Mouse (Mus musculus) 3134 (cell line): ENCODE data around the gene 2700081O15Rik.

Source experiments
- DNase-seq: peaks from one replicate; pipeline ENCODE4 v3.0.0-alpha.2; 2011; ENCODE audit warnings: low spot score; ENCODE audit not compliant: insufficient read length; ENCODE audit errors: extremely low read depth

The 2700081O15Rik gene

DNA sequence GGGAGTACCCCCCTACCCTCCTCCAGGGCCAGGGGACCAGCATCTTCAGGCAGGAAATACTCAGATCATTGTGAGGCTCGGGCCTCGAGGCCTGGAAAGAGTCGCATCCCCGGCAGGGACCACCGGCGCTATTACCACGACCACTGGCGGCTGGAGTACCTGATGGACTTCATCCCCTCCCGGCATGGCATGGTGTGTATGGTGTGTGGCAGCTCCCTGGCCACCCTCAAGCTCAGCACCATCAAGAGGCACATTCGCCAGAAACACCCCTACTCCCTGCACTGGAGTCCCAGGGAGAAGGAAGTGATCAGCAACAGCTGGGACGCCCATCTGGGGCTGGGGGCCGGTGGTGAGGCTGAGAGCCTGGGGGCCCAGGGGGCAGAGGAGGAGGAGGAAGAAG, 2.7 kb downstream of the 2700081O15Rik start:
- DNase-seq = no peak

DNA sequence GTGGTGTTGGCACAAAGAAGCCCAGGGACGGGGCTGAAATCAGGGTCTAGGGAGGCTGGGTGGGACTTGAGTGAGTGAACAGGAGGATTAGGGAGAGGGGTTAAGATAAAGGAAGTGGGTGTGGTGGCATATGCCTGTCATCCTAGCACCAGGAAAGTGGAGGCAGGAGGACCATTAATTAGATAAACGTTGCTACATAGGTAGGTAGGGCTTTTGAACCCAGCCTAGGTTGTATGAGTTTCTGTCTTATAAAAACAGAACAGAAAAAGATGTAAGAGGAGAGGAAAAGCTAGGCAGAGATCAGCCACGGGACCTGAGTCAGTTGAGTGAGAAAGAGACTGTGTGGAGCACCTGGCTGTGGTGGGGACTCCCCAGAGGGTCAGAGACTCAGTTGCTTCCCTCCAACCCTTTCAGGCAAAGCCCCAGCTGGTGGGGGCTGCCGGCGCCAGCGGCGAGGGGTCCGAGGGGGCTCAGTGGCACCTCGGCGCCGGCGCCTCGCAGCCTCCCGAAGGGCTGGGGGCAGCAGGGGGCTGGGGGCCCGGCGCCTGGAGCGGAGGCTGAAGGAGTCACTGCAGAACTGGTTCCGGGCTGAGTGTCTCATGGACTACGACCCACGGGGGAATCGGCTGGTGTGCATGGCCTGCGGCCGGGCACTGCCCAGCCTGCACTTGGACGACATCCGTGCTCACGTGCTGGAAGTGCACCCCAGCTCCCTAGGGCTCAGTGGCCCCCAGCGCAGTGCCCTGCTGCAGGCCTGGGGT, 3.6 kb downstream of the 2700081O15Rik start:
- DNase-seq = no peak

DNA sequence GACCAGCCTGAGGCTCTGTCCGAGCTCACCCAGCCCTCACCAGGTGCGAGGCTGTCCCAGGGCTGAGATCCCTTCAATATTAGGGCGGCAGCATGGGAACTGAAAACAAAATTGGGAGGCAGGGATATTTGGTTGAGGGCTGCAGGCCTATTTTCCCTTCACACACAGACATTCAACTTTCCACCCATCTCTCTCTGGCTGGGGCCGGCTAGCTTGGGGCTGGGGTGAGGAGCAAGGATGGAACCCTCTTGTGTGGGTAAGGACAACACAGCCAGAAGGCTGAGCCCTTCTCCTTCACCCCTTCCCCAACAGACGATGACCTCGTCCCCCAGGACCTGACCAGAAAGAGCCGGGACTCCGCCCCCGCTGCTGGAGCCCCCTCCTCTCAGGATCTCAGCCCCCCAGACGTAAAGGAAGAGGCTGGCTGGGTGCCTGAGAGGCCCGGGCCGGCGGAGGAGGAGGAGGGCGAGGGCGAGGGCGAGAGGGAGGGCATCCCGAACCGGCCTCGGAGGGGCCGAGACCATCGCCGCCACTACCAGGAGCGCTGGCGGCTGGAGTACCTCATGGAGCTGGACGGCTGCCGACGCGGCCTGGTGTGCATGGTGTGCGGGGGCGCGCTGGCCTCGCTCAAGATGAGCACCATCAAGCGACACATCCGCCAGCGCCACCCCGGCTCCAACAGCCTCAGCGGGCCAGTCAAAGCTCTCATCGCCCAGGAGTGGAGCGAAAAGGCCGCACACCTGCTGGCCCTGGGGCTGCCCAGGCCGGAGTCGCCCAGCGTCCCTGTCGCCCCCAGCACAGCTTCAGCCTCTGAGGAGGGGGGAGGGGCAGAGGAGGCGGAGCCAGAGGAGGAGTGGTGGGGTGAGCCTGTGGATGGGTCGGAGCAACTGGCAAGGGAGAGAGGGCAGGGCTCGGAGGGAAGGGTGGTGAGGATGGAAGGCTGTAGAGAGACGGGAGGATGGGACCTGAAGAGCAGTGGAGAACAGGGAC, 4.5 kb downstream of the 2700081O15Rik start:
- no peak for DNase-seq

DNA sequence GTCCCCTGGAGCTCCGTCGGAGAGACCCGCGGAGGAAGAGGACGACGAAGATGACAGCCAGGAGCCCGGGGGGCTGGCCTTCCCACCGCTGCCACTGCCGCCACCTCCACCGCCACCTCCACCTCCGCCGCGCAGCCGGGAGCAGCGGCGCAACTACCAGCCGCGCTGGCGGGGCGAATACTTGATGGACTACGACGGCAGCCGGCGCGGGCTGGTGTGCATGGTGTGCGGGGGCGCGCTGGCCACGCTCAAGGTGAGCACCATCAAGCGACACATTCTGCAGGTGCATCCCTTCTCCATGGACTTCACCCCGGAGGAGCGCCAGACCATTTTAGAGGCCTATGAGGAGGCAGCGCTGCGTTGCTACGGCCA, 5.2 kb downstream of the 2700081O15Rik start:
- no peak for DNase-seq

DNA sequence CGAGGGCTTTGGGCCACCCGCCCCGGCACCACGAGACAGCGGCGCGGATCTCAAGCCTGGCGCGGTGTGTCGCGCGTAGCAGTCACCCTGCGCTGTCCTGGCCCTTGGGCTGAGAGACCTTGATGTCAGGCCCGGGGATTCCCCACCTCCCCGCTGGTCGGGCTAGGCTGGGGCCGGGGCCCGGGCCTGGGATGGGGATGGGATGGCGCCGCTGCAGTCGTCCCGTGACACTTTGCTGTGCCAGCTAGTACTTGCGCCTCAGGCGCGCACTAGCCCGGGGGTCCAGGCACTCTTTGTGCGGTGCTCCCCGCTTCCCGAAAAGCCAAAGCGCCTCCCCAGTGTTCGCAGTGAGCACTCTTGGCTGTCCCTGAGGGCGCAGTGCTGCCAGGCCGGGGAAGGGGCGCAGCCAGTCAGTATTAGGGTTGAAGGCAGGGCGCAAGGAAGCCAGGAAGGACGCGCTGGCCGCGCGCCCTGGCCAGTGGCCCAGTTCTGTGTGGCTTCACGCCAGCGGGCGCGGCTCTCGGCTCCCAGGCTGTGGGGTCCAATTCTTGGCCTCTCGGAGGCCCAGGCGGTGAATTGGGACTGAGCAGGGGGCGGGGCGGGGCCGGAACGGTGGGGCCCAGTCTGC, 5.7 kb downstream of the 2700081O15Rik start:
- peak; percentile 54 for DNase-seq

DNA sequence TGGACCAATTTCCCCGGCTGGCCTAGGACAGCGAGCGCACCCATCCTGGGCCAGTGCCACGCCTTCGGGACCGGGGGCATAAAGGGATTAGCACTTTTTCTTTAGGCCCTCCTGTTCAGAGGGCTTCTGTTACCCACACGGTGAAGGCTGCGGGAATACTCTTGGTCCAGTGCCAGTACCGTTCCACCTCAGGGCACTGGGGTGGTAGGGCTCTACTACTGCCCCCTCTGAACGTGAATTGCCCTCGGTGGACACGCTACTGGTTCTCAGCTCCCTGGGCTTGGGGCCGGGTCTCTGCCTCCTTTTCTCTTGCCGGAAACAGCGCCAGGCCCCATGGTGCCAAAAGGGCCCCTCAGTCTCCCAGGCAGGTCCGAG, 6.2 kb downstream of the 2700081O15Rik start:
- no peak for DNase-seq

DNA sequence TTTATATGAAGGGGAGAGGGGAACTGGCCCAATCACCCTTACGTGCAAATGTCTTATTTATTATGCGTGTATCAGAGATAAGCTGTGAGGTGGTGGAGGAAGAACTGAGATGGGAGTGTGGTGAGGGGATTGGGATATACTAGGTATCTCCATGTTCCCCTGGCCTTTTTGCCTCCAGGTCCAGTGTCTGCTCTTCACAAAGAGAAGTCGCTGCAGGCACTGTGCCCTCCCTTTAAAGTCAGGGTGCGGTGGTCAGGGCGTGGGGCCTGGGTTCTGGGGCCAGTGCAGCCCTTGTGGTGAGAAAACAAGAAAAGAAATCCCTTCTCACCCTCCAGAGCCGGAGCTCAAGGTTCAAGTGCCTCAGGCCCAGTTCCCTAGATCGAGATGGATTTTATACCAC, 6.7 kb downstream of the 2700081O15Rik start:
- no peak for DNase-seq

DNA sequence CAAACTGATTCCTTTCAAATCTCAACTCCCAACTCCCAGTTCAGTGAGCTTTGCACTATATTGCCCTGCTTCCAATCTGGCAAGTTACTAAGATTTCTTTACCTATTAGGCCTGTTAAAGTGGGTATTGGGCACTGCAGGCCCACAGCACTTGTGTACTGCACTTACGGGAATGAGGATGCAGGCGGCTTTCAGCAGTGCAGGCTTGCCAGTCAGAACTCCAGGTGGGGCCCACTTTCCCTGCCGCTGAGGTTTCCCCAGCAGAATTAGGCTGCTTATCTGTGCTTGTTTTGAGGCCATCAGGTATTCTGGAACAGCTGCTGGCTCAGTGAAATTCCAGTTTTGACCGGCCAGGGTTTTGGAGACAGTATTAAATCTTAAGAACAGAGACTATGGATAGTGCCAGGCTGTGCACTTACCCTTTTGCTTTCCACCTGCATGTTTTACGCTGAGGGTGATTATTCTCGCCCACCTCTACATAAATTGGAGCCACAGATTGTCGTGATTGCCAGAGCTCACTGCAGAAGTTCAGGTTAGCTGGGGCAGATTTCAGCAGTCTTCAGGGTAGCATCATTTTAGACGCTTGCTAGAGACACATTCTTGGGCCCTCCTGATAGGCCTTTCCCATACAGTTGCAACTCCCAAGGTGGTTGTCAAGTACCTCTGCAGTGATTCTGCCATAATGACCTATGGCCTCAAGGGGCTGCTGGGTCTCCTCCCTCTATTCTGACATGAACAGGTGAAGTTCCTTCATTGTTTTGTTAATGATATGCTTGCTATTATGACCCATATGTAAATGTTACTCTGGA, 7.4 kb downstream of the 2700081O15Rik start:
- DNase-seq = no peak

DNA sequence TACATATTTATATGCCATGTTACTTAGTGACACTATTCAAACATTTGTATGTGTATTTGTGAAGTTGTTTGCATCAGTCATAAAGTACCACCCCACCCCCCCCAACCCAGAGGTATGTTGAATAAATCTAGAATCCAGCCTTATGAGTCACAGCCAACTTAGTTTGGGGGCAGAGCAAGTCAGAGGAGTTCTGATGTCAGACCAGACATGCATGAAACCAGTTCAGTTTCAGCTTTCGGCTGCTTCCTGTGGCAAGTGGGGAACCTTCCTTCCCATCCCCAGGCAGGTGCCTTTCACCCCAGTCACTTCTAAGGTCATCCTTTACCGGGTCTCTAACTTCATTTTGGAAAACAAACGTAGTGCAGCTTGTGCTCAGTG, 8.0 kb downstream of the 2700081O15Rik start:
- DNase-seq = no peak

DNA sequence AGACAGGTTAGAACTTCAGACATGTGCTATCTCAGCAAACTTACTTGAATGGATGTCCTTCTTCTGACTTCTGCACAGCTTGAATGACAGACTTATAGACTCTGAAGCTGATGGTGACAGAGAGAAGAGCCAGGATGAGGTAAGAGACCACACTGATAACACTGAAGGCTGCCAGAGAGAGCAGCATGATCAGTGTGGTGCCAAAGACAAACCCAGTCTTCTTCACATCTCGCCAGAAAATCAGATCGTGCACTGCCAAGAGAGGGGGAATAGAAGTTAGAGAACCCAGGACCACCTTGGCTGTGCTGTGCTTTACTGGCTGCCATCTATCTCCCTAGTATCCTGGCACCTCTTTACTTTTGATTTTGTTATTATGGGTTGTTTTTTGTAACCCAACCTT, 17.5 kb downstream of the 2700081O15Rik start:
- DNase-seq = no peak

DNA sequence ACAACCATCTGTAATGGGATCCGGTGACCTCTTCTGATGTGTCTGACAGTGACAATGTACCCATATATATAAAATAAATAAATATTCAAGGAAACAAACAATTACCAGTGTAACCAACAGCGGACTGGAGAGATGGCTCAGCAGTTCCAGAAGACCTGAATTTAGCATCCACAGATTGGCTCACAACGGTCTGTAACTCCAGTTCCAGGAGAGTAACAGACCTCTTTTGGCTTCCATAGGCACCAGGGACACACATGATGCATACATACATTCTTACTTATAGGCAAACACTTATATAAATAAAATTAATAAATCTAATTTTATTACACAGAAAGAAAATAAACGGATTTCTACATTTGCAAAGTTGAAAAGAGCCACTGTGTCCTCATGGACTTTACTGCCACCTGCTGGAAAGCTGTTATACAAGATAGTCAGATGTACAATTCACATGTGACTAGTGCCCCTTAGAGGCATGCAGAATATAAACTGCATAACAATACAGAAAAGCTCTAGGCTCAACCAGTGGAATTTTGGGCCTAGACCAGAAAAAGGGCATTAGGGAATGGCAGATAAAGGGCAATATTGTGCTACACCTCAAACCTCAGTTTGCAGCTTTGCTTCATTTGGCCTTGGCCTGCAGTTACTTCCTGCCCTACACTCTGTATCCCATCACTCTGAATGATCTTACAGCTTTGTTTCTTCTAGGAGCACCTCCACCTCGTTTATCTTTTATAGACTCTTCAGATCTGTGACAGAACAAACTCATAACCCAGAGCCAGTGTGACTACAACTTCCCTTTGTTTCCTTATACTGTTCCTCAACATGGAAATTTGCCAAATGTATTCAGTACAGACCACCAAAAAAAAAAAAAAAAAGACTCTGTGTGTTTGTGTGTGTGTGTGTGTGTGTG, 18.9 kb downstream of the 2700081O15Rik start:
- DNase-seq = no peak

DNA sequence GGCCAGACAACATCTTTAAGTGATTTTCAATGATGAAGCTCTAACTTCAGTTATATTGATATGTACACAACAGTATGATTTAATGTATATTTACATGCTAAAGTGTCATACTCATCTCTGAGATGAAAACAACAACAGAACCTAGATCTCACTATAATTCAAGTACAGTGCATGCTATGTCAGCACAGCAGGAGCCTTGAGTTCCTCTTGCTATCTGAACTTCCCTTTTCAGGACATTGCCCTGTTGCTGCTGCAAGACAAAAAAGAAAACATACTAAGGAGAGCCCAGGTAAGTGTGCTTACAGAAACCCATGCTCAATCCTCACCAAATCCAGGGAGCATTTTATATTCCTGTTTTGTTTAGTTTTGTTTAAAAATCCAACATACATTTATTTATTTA, 20.9 kb downstream of the 2700081O15Rik start:
- DNase-seq = no peak

DNA sequence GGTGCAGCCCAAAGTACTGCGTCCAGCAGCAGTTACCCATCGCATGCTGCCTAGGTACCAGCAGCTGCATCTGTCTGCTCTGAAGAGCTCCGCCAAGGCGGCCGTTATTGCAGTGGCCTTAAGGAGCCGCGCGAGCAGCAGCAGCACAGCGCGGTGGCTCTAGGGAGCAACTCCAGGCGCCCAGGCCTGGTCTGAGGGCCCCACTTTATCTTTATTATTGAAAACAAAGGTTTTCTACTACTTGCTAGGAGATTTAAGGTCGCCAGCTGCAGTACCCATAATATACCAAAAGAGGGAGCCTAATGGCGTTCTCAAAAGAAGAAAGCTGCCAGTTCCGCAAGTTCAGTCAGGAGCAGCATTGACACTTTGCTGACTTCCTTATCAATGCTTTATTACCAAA, 24.1 kb downstream of the 2700081O15Rik start:
- DNase-seq = no peak

DNA sequence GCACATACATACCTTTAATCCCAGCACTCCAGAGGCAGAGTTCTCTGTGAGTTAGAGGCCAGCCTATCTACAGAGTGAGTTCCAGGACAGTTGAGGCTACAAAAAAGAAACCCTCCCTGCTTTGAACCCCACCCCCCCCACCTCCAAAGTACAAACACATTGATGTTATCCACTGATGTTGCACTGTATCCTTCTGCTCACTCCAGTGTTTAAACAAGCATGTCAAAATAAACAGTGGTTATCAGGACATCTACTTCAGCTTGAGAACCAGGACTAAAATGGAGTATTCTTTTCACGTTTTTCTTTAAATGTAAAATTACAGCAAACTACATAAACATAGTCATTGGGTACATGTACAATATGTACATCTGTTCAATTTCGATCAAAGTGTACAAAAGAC, 27.7 kb downstream of the 2700081O15Rik start:
- DNase-seq = no peak

DNA sequence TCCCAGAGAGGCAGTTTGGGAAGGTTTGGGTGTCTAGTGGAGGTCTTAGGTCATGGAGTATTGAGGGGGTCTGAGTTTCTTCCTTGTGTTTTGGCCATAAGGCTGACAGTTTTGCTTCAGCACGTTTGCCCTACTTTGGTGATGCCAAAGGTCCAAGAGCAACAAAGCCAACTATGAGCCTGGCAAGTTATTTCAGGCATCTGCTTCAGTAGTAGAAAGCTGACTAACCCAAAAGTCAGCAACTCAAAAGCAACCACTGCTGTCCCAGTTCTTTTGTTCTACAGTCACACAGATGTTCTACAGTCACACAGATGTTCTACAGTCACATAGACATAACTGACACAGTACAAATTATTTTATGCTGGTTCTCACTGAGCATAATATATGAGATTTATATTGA, 28.2 kb downstream of the 2700081O15Rik start:
- DNase-seq = no peak

DNA sequence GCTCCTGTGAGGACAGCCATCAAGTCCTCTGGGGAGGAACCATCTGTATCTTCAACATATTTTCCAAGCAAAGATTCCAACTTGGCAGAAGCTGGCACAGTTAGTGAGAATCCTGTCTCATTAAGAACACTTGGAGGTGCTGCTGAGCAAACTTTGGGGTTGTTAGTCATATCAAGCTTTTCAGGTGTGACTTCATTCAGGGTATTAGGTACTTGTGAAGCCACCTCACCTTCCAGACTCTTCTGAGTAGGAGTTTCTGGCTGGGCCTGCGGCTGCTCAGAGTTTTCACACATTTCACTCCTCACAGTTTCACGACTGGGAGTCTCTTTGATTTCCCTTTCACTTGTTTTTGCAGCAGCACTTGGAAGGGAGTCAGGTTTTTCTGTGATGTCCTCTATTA, 39.4 kb downstream of the 2700081O15Rik start:
- DNase-seq = no peak

DNA sequence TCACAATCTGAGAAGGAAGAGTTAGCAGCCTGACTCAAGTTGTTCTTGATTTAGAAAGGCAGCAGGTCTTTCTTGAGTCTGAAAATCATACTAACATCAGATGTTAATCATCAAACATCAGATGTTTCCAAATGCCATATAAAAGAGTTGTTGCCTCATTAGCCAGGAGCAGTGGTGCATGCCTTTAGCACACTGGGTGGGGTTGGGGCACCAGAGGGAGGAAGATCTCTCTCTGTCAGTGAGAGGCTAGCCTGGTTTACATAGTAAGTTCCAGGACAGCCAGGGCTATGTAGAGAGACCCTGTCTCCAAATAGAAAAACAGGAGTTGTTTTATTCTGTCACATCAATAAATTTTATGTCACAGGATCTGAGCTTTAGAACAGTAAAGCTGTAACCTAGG, 41.5 kb downstream of the 2700081O15Rik start:
- DNase-seq = no peak

DNA sequence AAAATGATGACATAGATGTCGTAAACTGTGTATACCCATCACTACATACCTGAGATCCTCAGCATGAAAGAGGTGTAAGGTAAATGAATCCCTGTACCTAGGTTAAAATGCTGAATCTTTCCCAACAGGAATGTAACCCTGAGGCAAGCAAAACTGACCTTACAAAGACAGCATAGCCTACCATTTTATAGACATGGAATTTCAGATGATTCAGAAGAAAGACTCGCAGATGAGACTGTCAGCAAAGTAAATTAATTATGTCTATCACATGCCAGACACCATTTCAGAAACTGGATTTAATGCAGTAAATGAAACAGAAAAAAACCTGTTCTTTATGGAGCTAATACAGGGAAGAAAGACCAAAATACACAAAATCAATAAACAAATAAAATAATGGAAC, 41.9 kb downstream of the 2700081O15Rik start:
- DNase-seq = no peak

DNA sequence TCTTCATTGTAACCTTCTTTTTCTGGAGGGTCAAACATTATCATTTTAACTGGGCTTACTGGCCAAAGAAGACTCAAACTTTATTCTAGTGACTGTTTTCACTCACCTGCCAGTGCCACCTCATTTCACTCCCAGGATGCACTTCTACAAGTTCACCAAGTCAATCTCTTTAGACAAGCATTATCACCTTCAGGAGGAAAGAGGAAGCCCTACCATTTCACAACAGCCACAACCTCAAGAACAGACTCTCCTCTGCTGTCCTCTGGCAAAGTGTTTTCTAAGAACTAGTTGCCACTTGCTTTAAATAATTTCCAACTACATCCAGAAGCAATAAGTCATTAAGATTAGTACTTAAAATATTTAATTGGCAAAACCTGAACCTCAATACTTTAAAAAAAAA, 50.5 kb downstream of the 2700081O15Rik start:
- no peak for DNase-seq

DNA sequence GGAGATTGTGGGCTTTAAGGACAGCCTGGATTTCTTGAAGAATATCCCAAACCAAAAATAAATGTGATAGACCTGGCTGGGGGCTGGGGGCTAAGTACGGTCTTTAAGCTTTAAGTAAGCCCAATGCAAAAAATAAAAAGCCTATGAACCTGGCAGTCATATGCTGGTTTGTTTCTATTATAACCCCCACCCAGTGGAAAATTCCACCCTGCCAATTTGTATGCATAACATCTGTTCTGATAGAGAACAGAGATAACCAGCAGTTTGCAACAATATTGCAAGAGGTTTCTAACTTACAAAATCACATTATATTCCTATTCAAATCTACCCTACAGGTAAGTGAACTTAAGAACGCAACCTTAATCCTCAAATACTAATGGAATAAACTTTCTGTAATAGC, 53.2 kb downstream of the 2700081O15Rik start:
- DNase-seq = no peak
